Mouse (Mus musculus) heart, adult 8-10 months (tissue): Measurements from ENCODE around the gene Tiam1. TPM values are rescaled to one million over a fixed set of nuclear protein-coding genes. Genes with fewer than 3 reads are reported as not detected.

Source experiments
- DNase-seq: peaks from one replicate; pipeline ENCODE4 v3.0.0; 2022; ENCODE audit warnings: low spot score
- total RNA-seq, 4 experiments: library from RNA; stranded (reverse); gene quantifications; 2 replicates each; pipeline ENCODE4 v1.2.4; 2022

Tiam1 gene
- total RNA-seq, 4 experiments from 2014 or later = 4.7 to 7.3 (median 6.7) TPM

DNA sequence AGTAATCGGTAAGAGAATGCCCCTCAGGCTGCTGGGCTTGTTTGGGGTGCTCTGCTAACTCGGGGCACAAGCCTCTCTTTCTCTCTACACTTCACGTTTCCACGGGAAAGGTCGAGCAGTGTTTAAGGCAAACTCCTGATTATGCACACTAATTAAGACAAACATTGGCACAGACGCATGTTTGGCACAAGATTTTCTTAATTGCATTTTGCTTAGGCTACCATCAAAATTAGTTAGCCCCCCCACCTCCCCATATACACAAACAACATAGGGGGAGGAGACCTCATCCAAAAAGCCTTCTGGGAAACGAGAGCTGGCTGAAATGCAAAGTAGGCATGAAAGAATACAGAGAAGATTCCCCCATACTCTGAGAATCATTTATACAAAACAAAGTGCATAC, 148.4 kb downstream of the Tiam1 start:
- no peak for DNase-seq

DNA sequence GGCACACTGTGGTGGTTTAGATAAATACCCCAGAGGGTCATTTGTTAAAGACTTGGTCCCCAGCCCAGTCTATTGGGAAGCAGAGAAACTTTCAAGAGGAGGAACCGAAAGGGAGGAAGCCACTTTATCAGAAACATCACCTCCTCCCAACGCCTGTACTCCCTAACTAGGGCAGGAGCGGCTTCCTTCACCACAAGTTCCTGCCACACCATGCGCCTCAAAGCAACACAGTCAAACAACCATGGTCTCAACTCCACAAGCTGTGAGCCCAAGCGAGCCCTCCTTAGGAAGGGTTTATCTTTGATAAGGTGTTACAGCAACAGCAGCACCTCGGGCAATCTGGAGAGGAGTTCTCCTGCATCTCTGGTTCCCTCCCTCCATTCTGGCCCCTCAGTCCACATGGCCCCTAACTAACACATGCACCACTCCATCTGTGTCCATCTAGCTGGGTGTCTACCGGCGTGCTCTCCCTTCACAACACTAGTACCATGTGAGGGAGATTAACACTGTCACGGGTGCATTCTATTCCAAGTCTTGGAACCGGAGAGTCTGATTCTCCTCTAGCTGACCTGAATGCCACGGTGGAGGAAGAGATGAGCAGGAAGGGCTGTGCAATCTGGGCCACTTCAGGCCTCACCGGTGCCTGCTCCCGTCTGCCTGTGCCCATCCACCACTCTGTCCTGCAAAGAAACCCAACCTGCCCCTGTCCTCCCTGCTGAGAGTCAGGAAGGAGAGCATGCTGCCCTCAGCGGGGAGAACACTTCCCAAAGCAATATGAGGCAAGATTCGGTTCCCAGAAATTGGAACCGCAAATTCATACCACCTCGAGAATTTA, 149.4 kb downstream of the Tiam1 start:
- DNase-seq = no peak

DNA sequence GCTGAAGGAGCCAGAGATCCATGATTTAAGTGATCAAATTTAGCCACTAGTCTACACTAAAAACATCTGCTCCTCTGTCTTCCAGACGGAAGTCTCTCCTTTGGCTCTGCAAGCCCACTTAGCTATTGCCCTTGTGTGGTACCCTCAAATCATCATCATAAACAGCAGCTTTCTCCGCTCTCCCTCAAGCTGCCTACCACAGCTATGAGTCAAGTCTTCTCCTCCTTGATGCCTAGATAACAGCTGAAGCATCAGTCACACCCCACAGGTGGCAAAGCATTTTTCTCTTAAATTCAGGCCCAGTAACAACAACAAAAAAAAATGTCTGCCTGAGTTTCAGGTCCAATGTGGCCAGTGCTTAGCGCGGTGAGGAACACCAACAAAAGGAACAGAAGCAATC, 150.1 kb downstream of the Tiam1 start:
- no peak for DNase-seq

DNA sequence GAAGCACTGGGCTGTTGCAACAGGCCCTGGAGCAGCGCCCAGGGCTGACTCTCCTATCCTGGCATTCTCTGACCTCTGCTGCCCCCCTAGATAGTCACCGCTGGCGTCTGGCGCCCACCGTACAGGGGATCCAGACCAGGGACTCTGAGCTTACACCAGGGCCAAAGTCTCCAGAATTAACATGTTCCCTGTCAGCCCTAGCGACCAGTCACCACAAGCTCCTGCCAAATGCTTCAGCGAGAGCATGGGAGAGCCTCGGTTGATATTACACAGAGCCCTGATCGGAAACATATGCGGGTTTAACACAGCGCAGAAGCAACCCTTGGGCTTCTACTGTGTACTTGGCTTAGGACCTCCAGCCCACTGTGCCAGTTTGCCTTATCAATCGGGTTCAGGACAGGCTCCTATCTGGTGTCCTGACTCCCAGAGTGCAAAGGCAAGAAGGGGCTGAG, 151.8 kb downstream of the Tiam1 start:
- peak; percentile 63 for DNase-seq

DNA sequence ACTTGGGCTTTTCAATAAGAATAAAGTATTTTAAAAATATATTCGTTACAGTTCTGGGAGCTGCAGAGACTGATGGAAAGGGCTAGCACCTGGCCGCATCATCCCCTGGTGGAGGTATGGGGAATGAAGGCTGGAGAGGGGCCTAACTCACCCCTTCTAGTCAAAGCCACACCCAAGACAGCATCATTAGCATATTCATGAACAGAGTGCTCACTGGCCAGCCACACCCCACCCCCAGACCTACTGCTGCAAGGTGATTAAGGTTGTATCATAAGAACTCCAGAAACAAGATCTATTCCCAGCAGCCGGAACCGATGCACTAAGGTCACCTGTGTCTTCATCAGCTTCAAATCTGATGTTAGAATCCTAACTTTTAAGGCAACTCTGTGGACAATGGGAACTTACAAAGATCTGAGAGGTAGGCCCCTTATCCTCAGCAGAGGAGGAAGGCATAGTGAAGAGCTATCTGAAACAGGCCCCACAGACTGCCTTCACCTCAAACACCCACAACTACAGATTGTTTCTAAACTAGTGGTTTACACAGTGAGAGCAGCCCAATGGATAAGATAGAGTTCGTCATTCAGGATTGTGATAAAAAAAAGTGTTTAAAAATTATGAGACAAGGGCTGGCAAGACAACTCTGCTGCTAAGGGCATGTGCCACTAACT, 153.1 kb downstream of the Tiam1 start:
- DNase-seq = no peak

DNA sequence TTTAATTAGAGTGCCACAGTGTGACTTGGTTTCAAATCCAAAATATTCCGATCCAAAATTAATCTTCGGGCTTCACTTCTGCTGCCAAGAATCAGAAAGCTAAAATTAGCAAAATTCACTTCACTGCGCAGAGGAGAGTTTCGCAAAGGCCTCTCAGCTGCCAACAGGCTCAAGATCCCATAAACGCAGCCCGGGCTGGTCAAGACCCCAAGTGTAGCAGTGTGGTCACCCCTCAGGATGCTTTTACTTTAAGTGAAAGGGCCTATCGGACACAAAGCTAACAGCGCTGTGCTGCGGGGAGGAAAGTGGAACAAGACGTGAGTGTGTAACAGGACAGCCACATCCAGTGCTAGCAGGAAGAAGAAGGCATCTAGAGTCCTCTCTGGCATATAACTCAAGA, 153.8 kb downstream of the Tiam1 start:
- DNase-seq = no peak

DNA sequence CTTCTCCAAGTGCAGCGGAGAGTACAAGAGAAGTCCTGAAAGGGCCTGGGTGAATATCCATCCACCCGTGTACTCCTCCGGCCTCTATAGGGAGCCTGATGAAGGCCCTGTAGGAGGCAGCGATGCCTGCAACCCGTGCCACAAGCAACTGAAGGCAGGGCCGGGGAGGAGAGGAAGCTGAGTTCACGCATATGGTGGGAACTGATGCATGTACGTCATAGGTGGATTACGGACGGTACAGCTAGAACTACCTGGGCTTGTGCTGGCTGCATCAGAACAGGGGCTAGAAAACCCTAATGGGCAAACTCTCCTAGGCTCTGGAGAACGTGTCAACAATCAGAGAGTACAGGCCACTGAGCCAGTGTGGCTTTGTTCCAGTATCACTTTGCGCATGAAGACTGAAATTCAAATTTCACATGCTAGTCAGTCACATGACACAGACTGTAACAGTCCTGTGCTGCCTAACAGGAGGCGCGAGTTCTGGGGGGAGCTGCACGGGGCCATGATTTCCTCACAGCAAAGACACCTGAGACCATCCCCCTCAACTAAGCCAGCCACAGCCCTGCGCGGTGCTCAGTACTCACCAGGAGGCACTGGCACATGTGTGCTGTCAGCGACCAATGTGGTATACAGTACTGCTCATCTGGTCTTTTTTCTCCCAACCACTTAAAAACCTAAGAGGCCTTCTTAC, 156.8 kb downstream of the Tiam1 start:
- no peak for DNase-seq

DNA sequence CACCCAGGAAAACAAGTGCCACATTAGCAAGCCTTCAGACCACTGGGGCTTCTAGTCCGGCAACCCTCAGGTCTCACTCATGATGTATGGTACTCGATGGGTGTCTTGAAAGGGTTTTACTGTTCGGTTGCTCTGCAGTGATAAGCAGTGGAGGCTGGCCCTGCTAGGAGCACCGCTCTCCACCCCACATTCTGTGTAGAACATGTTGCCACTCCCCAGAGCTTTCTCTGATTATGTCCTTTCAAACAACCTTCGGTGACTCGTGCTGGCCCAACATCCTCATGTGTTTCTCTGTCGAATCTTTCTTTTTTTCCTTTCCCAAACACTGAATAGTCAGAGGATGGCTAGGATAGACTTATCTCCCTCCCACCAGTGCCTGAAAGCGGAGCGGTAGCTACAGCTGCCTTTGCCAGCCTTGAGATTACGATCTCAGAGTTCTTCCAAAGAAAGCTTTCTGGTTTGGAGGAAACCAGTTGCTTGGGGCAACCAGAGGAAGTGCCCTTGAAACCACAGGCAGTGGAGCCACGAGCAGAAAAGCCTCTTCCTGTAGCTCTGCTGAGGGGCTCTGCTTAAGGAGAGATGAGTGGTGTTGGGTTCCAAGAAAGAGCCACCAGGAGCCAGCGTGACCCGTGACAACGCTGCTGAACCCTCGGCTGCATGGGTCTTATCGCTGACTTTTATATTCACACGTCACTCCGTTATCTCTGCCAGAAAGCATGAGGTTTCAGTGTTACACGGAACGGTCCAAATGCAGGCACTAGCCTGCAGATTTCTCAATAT, 157.7 kb downstream of the Tiam1 start:
- DNase-seq = no peak

DNA sequence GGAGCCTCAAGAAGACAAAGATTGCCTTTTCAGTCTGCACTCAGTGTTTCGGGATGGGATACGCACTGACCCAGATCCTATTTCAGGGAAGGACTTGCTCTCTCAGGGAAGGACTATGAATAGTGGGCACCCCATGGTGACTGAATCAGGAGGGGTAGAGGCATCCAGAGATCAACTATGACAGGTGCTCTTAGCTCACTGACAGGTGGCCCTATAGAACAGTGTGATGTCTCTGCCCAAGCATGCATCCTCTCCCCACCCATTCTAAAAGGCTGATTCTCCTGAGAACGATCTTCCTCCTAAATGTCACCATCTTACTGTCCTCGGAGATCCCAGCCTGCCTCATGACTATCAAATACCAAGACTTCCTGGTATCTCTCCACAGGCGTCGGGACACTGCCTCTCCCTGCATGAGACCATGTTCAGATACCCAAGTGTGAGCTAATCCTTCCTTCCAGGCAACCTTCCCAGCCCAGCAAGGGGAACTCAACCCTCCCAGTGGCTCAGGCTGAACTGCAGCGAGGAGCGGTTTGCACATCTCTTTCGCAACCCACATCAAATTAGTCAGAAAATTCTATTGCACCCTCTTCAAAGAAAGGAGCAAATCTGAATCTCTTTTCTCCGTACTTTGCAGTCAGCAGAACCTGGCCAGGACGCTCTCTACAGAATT, 163.4 kb downstream of the Tiam1 start:
- DNase-seq = peak; percentile 22

DNA sequence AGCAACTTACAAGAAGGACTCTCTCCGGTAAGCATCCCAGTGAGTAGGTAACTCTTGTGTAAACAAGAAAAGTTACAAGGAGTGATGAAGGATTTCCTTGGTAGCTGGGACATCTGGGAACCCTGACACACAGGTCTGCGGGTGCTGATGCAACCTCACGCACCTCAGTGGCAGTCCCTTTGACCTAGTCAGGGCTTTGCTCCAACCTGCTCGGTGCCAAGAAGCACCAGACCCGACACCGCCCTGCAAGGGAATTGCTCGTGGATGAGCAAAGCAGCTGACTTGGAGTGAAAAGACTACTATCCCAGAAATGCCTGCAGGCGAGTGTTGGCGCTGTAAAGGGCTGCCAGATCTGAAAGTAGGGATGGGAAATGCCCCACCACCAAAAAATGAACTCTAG, 168.1 kb downstream of the Tiam1 start:
- DNase-seq = no peak

DNA sequence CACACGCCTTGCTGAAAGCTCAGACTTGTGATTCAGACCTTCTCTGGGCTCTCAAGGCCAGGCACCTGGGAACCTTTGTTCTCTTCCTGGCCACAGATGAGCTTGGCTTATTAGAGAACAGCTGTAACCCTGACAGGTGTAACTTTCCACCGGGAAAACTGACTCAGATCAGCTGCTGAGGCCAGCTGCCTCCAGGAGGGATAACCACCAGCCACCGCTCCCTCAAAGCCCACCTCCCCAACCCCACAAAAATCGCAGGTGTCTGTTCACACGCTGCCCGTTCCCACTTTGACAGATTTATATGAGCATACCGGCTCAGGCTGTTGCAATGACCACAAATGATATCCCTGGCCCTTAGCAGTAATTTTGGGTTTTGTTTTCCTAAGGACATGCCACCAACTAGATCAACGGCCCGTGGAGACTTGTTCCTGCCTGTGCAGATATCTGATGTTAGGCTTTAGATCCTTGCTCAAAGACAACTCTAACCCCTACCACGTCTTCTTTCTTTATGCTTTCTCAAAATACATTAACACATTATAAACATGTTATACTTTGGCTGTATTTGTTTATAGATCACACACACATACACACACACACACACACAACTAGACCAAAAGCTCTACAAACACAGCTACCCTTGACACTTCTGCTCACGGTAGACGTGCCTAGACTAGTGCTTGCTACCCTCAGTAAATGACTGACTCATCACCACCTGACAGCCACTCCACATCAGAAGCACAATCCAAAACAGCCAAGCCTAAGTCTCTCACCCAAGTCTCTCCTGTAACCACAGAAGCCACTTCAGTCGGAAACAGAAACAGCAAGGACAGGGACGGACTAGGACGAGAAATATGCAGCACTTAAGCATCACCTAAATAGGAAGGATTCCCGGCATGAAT, 169.5 kb downstream of the Tiam1 start:
- no peak for DNase-seq

DNA sequence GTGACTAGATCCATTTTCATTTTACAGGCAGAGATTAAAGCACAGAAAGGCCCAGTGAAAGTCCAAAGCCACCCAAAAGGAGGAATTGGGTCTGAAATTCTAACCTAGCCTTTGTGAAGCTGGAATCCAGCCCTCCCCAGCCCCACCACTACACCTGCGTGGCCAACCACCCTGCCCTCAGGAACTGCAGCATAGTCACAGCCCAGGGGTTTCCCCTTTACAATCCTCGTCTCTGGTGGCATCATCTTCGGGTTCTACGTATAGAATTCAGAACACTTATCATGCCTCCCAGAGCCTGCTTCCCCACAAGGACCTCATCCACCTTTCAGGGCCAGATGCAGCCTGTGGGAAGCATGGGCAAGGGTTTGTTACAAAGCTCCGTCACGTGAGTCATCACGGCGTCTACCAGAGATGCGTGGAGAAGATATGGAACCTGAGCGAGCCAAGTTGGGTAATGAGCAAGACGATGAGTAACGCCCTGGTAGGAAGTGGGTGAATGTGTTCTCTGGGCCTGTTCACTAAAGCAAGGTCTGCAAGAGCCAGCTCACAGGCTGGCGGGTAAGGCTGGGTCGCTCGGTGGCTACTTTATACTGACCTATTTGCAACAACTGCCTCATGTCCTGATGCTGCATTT, 170.6 kb downstream of the Tiam1 start:
- DNase-seq = no peak

DNA sequence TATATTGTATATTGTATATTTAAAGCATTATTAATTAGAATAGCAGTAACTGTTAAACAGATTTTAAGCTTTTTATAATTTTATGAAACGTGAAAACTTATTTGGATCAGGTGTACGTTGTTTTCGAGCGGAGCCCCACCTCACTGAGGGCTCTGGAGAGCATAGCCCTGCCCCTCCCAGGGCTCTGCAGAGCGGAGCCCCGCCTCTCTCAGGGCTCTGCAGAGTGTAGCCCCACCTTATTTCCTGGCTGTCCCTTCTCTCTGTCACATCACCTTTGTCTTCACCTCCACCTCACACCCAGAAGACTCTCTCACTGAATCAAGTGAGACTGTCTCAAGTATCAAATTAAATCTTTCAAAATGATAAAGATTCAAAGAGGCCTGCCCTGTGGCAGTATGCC, 171.6 kb downstream of the Tiam1 start:
- DNase-seq = no peak

DNA sequence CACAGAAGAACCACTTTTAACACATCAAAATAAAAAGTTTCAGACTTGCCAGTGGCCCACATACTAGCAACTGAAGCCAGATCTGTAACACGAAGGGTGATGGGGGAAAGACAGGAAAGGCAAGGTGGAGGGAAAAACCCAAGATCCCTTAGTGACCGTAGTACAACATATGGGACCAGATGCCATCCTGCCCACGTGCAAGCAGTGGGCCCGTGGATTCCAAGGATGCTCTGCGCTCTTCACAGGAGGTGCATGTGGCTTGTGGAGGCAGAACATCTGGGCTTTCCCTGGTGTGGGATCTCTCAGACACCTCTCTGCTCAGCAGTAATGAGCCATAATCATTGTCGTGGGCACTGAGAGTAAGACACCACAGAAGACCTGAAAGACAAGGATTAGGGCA, 175.5 kb downstream of the Tiam1 start:
- DNase-seq = no peak

DNA sequence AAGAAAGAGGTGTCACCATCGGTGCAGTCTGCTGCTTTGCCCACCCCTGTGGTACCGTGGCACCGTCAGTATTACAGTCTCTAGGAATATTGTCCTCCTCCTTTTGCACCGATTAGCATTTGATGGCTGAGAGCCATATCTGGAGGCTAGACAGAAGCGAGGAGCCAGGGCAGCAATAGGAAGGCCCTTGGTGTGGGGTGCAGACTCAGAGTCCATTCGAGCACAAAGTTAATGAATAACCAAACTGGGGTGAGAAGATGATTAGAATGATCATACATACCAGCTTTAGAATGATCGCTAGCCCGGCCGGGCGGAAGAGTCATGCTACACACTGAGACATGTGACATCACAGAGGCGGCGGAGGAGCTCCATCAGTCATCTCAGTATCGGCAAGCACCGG, 180.7 kb downstream of the Tiam1 start:
- no peak for DNase-seq

DNA sequence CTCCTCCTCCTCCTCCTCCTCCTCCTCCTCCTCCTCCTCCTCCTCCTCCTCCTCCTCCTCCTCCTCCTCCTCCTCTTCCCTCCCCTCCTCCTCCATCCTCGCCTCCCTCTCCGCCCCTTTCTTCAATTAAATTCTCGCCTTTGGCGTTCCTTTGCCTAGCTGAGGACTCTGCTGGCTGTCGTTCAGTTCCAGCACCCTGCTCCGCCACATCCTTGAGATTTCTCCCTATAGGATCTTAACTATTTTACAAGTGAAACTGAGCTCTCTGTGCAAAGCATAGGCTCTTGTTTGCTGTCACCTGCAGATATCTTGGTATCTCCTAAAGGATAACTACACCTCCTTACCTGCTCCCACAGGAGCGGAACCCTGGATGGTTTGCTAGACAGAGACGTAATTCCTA, 182.7 kb downstream of the Tiam1 start:
- DNase-seq = no peak

DNA sequence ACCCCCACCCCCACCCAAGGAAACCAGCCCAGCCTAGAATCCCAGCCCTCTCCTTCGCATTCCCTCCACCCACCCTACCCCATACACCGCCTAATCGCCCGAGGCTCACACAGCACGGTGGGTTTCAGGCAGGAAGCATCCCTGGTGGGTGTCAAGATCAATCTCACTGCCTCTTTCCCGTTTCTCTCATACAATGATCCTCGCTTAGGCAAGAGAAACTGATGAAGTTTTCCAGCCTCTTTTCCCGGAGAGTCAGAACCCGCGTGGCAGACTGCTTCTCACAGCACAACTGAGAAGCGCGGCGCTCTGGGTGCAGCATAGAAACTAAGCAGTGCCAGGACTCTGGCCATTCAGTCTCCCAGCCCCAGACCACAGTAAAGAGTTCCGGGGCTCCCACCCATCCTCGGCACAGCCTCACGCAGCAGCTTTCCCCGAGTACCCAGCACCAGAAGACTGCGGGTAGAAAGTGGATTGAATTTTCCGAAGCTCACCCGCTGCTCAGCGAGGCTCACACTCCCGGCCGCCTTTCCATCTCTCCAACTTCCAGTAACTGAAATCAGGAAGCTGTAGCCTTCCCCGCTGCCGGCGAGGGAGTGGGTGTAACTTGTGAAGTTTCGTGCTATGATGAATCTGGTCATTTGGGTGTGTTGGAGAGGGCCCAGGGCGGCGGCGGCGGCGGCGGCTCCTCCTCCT, 183.2 kb downstream of the Tiam1 start:
- DNase-seq = peak; percentile 60

DNA sequence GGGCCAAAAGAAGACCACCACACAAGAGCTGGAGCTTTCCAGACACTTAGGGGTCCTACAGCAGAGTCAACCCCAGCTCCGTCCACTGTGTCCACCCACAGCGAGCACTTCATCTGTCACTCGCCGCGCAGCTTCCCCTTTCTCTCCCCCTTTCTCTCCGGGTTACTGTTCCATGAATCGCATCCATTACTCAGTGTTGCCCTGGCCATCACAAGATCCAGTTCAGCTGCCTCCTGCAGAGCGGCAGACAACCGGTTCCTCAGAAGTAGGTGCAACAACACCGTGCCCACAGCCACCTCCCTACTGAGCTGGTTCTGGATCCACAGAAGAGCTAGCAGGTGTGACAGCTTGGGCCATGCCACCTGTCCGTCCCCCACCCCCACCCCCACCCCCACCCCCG, 184.6 kb downstream of the Tiam1 start:
- no peak for DNase-seq

DNA sequence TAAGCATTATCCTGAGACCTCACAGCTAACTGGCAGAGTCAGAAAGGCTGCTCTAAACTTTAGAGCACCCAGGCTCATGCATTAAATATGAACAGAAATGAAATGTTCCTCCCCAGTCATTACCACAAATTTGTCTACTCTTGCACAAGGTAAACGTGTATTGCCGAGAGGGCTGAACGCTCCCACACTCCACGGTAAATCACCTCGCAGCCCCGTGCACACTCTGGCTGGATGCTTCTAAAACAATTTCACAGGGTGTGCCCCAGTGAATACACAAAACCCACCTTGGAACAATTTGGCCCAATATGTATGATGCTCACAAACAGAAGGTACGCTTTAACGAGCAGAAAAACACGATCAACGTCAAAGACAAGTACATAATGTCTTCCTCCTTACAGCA, 185.5 kb downstream of the Tiam1 start:
- DNase-seq = no peak
